Mouse (Mus musculus): ENCODE measurements around the gene Ccdc40.

- TF ChIP-seq CTCF (IDR thresholded peaks at IDR 0.05; ENCODE audit: extremely low read depth, insufficient read depth, insufficient read length, insufficient replicate concordance), result peak; percentile 24; the same call in 1 of the 2 replicates
- TF ChIP-seq POLR2A (IDR thresholded peaks at IDR 0.05; ENCODE audit: low read depth, low read length), result no peak
These were observed 7.2 kb downstream of the Ccdc40 start for GRCm38 (mm10) chr11:119235596-119235995.
